In the genomic region with DNA sequence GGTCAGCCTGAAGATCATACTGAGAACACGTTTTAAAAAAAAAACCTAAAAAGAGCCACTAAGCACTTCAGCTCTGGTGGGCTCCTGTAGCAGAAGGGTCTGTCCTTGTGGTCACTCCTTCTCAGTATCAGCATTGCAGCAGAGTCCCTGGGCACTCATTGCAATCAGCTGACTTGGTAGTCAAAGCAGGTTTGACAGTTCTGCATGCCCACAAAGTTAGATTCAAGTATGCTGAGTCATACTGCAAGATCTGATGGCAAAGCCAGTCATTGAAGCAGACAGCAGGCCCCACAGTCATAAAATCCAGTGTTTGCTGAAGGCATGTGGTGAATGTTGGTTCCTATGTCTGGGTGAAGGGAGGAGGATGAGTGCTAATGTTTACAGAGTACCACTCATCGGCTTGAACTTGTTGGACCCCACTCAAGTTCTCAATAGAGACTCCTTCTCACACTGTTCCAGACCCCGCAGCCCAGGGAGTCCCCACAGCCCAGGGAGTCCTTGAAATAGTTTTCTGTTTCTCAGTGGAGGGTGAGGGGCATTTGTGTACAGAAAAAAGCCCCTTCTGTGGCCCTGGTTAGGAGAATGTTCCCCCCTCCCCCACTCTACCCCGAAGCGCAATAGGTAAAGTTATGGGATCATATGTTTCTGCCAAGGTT, we compare ENCODE assay signal across 11 mouse cellular contexts. TPM values are rescaled to one million over a fixed set of nuclear protein-coding genes. Genes with fewer than 3 reads are reported as not detected.
DNase-seq lines count a peak whose midpoint lies in the region; ATAC-seq and TF ChIP-seq lines count a peak whose summit lies in the region.
"Had no signal": no experiment of that assay in that cellular context is flagged by ENCODE, and none has a peak within 500 bp of the region (broad histone marks: within the 10 kb centered on the region; RNA-seq: fewer than 3 reads in every experiment).

No protein-coding gene starts in this region.

- H3K36me3 ChIP-seq in CH12.LX (replicated peaks in 1 of 2; ENCODE audit: control insufficient read depth in 1 of 2, insufficient read depth in 1 of 2, low read length in 1 of 2) = no peaks in the 10 kb centered on the region
- no peaks in the 10 kb centered on the region for H3K36me3 ChIP-seq in liver, embryonic 13.5 days
- H3K36me3 ChIP-seq in midbrain, embryonic 10.5 days = no peaks in the 10 kb centered on the region
- H3K36me3 ChIP-seq: forebrain, embryonic 15.5 days; hindbrain, embryonic 15.5 days; limb, embryonic 15.5 days had no signal

- no peaks in the 10 kb centered on the region for H3K79me2 ChIP-seq in CH12.LX (replicated peaks; ENCODE audit: control insufficient read depth, extremely low read depth, insufficient read depth, poor library complexity, severe bottlenecking)

- in situ Hi-C loops in CH12.LX (cut with MboI; ENCODE audit: low pct_ligation_motif_present, low pct_unique_long_range_greater_than_20kb, low sequenced_read_pairs) = no loop called here

- H3K9ac ChIP-seq in CH12.LX (ENCODE audit: insufficient read depth, low read depth) = peak overlapping the region; percentile 16
- H3K9ac ChIP-seq in liver, embryonic 13.5 days = no peak overlapping the region
- H3K9ac ChIP-seq: forebrain, embryonic 15.5 days; hindbrain, embryonic 15.5 days; limb, embryonic 15.5 days had no signal

- peak; percentile 45; the same call in 1 of the 2 replicates for TF ChIP-seq POLR2A in CH12.LX (IDR thresholded peaks at IDR 0.05; ENCODE audit: low read depth, low read length)
- no peak for TF ChIP-seq POLR2A in embryonic fibroblast, embryonic 13.5 days (IDR thresholded peaks at IDR 0.05; ENCODE audit: low read depth, low read length)

- DNase-seq in 3T3-L1 (ENCODE audit: low read depth, low spot score) = peak; percentile 77
- DNase-seq in CH12.LX (ENCODE audit: extremely low read depth) = peak; percentile 93
- peak; percentile 38 for DNase-seq in liver, embryonic 13.5 days
- no peak for DNase-seq in retina, postnatal 1 day
- DNase-seq in midbrain, embryonic 10.5 days (ENCODE audit: low spot score) = no peak
- DNase-seq in thymus, postnatal 36 days = no peak
- DNase-seq: layer of hippocampus, adult 9-11 months had no signal

- TF ChIP-seq RAD21 in CH12.LX (IDR thresholded peaks at IDR 0.05; ENCODE audit: low read depth, low read length) = no peak

- peaks cover 16 to 47% of the 10 kb centered on the region in 2 experiments for H3K4me1 ChIP-seq in CH12.LX (ENCODE audit: control insufficient read depth in 1 of 2, insufficient read depth in 2 of 2)
- peaks cover 4% of the 10 kb centered on the region; the same call in 1 of the 2 replicates for H3K4me1 ChIP-seq in embryonic fibroblast, embryonic 13.5 days (ENCODE audit: control insufficient read depth, insufficient read depth, low read length)
- H3K4me1 ChIP-seq in liver, embryonic 13.5 days (replicated peaks) = peaks cover 23% of the 10 kb centered on the region
- H3K4me1 ChIP-seq in midbrain, embryonic 10.5 days = no peaks in the 10 kb centered on the region
- H3K4me1 ChIP-seq: forebrain, embryonic 15.5 days; hindbrain, embryonic 15.5 days; limb, embryonic 15.5 days had no signal

- peak; percentile 74 for ATAC-seq in liver, embryonic 13.5 days (ENCODE audit: low read depth)
- ATAC-seq: forebrain, embryonic 15.5 days had no signal

- WGBS in liver, embryonic 13.5 days (ENCODE audit: insufficient replicate concordance) = 65% methylated on average over 5 of the region's 5 CpGs
- WGBS in midbrain, embryonic 10.5 days = 89% methylated on average over 5 of the region's 5 CpGs

- peak overlapping the region in 1 of 3 experiments; percentile 6 for H3K4me3 ChIP-seq in CH12.LX (replicated peaks in 1 of 3; ENCODE audit: low read depth in 2 of 3, low read length in 2 of 3, poor library complexity in 1 of 3)
- H3K4me3 ChIP-seq in embryonic fibroblast, embryonic 13.5 days (ENCODE audit: insufficient read depth, low read length) = no peak overlapping the region
- H3K4me3 ChIP-seq in liver, embryonic 13.5 days (replicated peaks) = no peak overlapping the region
- H3K4me3 ChIP-seq in midbrain, embryonic 10.5 days = no peak overlapping the region
- H3K4me3 ChIP-seq: forebrain, embryonic 15.5 days; hindbrain, embryonic 15.5 days; limb, embryonic 15.5 days had no signal

- TF ChIP-seq CTCF in CH12.LX (conservative IDR thresholded peaks at IDR 0.05 in 1 of 2, IDR thresholded peaks at IDR 0.05 in 1 of 2; ENCODE audit: low read depth in 2 of 2, low read length in 2 of 2) = no peak
- no peak for TF ChIP-seq CTCF in embryonic fibroblast, embryonic 13.5 days (IDR thresholded peaks at IDR 0.05; ENCODE audit: borderline replicate concordance, insufficient read depth, low read length)

- dilution Hi-C loops in CH12.LX (cut with MboI; ENCODE audit: extremely low pct_ligation_motif_present, extremely low pct_unique_long_range_greater_than_20kb, low sequenced_read_pairs) = no loop called here

- H3K4me2 ChIP-seq in CH12.LX (ENCODE audit: insufficient read depth, low read depth, poor library complexity, severe bottlenecking) = peak overlapping the region; percentile 71
- no peak overlapping the region for H3K4me2 ChIP-seq in liver, embryonic 13.5 days
- H3K4me2 ChIP-seq: forebrain, embryonic 15.5 days; hindbrain, embryonic 15.5 days; limb, embryonic 15.5 days had no signal

- H3K9me3 ChIP-seq in CH12.LX (replicated peaks; ENCODE audit: low read length) = no peaks in the 10 kb centered on the region
- no peaks in the 10 kb centered on the region for H3K9me3 ChIP-seq in liver, embryonic 13.5 days (replicated peaks)
- H3K9me3 ChIP-seq in midbrain, embryonic 10.5 days (replicated peaks) = no peaks in the 10 kb centered on the region
- H3K9me3 ChIP-seq: forebrain, embryonic 15.5 days; hindbrain, embryonic 15.5 days; limb, embryonic 15.5 days had no signal

- no peaks in the 10 kb centered on the region for H3K27me3 ChIP-seq in CH12.LX (replicated peaks)
- H3K27me3 ChIP-seq in liver, embryonic 13.5 days = no peaks in the 10 kb centered on the region
- H3K27me3 ChIP-seq in midbrain, embryonic 10.5 days (ENCODE audit: low read depth, poor library complexity, severe bottlenecking) = no peaks in the 10 kb centered on the region
- H3K27me3 ChIP-seq: forebrain, embryonic 15.5 days; hindbrain, embryonic 15.5 days; limb, embryonic 15.5 days had no signal

- peak; percentile 91 for TF ChIP-seq EP300 in CH12.LX (IDR thresholded peaks at IDR 0.05; ENCODE audit: low read length)

- H3K27ac ChIP-seq in CH12.LX (ENCODE audit: insufficient read depth, low read depth) = peak overlapping the region; percentile 67
- H3K27ac ChIP-seq in embryonic fibroblast, embryonic 13.5 days (ENCODE audit: insufficient read depth, low read length) = peak overlapping the region; percentile 29; the same call in 1 of the 2 replicates
- no peak overlapping the region for H3K27ac ChIP-seq in liver, embryonic 13.5 days
- H3K27ac ChIP-seq in midbrain, embryonic 10.5 days (replicated peaks) = no peak overlapping the region
- H3K27ac ChIP-seq: forebrain, embryonic 15.5 days; hindbrain, embryonic 15.5 days; limb, embryonic 15.5 days had no signal

TF ChIP-seq in CH12.LX, 34 proteins besides CTCF, POLR2A, EP300 and RAD21 (continues in another document):
- TF ChIP-seq MAX (IDR thresholded peaks at IDR 0.05; ENCODE audit: low read length) (peak; percentile 84), ZC3H11A (IDR thresholded peaks at IDR 0.05; ENCODE audit: low read depth, low read length) (no peak), MXI1 (IDR thresholded peaks at IDR 0.05; ENCODE audit: low read depth, low read length) (peak; percentile 83), ELF1 (IDR thresholded peaks at IDR 0.05; ENCODE audit: low read depth, low read length) (no peak), E2F4 (IDR thresholded peaks at IDR 0.05; ENCODE audit: insufficient replicate concordance, low read depth, low read length) (no peak), HCFC1 (IDR thresholded peaks at IDR 0.05; ENCODE audit: low read depth, low read length) (no peak), ETS1 (conservative IDR thresholded peaks at IDR 0.05; ENCODE audit: low read depth, low read length) (peak; percentile 97), NELFE (IDR thresholded peaks at IDR 0.05; ENCODE audit: low read depth, low read length) (no peak), CHD1 (IDR thresholded peaks at IDR 0.05; ENCODE audit: low read depth, low read length) (no peak), JUN (IDR thresholded peaks at IDR 0.05; ENCODE audit: insufficient read depth, low read depth, low read length) (peak; percentile 80), SIN3A (IDR thresholded peaks at IDR 0.05; ENCODE audit: low read length) (peak; percentile 99), GABPA (IDR thresholded peaks at IDR 0.05; ENCODE audit: insufficient replicate concordance, low read depth, low read length) (no peak), SMC3 (IDR thresholded peaks at IDR 0.05; ENCODE audit: low read depth, low read length) (no peak), MYC (IDR thresholded peaks at IDR 0.05; ENCODE audit: low read depth, low read length) (peak; percentile 88), MEF2A (IDR thresholded peaks at IDR 0.05; ENCODE audit: borderline replicate concordance, low read depth, low read length) (peak; percentile 85), KAT2A (IDR thresholded peaks at IDR 0.05; ENCODE audit: insufficient replicate concordance, low read length) (no peak), JUND (conservative IDR thresholded peaks at IDR 0.05; ENCODE audit: low read depth, low read length) (peak; percentile 90), MAFK (IDR thresholded peaks at IDR 0.05; ENCODE audit: insufficient replicate concordance, low read length) (peak; percentile 93), PAX5 (IDR thresholded peaks at IDR 0.05; ENCODE audit: low read length) (no peak), POLR2AphosphoS2 (IDR thresholded peaks at IDR 0.05; ENCODE audit: low read depth, low read length) (no peak), TBP (conservative IDR thresholded peaks at IDR 0.05; ENCODE audit: low read depth, low read length) (0 out of 2 replicates have a peak, but pooled peaks have one; percentile 37), MAZ (IDR thresholded peaks at IDR 0.05; ENCODE audit: low read depth, low read length) (peak; percentile 61; the same call in 1 of the 2 replicates), UBTF (IDR thresholded peaks at IDR 0.05; ENCODE audit: low read depth, low read length) (no peak), RCOR1 (conservative IDR thresholded peaks at IDR 0.05; ENCODE audit: low read depth, low read length) (no peak), NRF1 (IDR thresholded peaks at IDR 0.05; ENCODE audit: low read depth, low read length) (no peak), CHD2 (IDR thresholded peaks at IDR 0.05; ENCODE audit: low read length) (peak; percentile 84; the same call in 1 of the 2 replicates)

RNA-seq across cellular contexts. Expression of gene Rtn4, which starts 47.2 kb away (rescaled TPM):
- total RNA-seq in CH12.LX (2012; rRNA removed) (95.8 and 106 TPM in 2 replicates), CH12.LX (2014; rRNA removed) (168 and 182 TPM in 2 replicates)
- polyA plus RNA-seq in CH12.LX (2012; ENCODE audit: insufficient read length, low read depth) = 210 and 224 TPM in 2 replicates
- 773 and 1,145 TPM in 2 replicates for polyA plus RNA-seq in embryonic fibroblast, embryonic 13.5 days (2011; ENCODE audit: insufficient read length, low read depth, missing spikeins)
- 11.9 TPM in 2 replicates for polyA plus RNA-seq in liver, embryonic 13.5 days (2015; fragmentation: Nextera tagmentation; extraction: Ambion mirVana)
- 65.8 and 71.1 TPM in 2 replicates for polyA plus RNA-seq in midbrain, embryonic 10.5 days (2016; fragmentation: Nextera tagmentation; extraction: Ambion mirVana)

Comparison
In these comparisons a context has a peak if more than half of its experiments do, and no peak if none do; other contexts are left out.
1. DNase-seq: peak in 3T3-L1 (single experiment), CH12.LX (single experiment) and liver, embryonic 13.5 days (single experiment); none in retina, postnatal 1 day (single experiment), midbrain, embryonic 10.5 days (single experiment) and thymus, postnatal 36 days (0 of 2).
2. H3K27ac ChIP-seq: peak in CH12.LX (single experiment) and embryonic fibroblast, embryonic 13.5 days (single experiment); none in liver, embryonic 13.5 days (single experiment) and midbrain, embryonic 10.5 days (single experiment).